Mouse (Mus musculus) gastrocnemius, postnatal 25 days (tissue): ENCODE results near the gene Add2. TPM values are rescaled to one million over a fixed set of nuclear protein-coding genes. Genes with fewer than 3 reads are reported as not detected.

Source experiments
- DNase-seq: peaks from one replicate; pipeline ENCODE4 v3.0.0; 2022
- total RNA-seq, 2 experiments: library from RNA; stranded (reverse); gene quantifications; 1 replicate in 1 of 2; 2 replicates in 1 of 2; pipeline ENCODE4 v1.2.3; 2021

The Add2 gene
- total RNA-seq, 2 experiments from 2014 or later: 0.10 to 0.13 TPM

DNA sequence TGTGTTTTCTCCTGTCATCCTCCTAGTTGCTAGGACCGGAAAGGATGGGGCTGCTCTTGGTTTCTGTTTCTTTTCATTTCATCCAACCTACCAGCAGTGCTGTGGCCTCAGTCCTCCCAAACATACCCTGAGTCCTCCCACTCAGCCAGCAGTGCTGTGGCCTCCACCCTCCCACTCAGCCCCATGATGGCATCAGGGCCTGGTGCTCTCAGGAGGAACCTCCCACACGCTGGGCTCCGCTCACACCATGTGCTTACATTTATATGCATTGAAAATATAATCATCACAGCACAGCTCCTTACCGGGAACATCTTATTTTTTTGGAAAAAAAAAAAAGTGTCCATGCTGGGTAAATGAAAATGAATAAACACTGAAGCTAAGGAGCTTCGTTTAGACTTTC, 20.0 kb downstream of the Add2 start:
- DNase-seq: no peak

GRCm38 (mm10) chr6:86050586-86051268, 22.2 kb downstream of the Add2 start:
- DNase-seq: no peak

- DNase-seq: no peak
Observed at GRCm38 (mm10) chr6:86052032-86052459, 23.6 kb downstream of the Add2 start.

DNA sequence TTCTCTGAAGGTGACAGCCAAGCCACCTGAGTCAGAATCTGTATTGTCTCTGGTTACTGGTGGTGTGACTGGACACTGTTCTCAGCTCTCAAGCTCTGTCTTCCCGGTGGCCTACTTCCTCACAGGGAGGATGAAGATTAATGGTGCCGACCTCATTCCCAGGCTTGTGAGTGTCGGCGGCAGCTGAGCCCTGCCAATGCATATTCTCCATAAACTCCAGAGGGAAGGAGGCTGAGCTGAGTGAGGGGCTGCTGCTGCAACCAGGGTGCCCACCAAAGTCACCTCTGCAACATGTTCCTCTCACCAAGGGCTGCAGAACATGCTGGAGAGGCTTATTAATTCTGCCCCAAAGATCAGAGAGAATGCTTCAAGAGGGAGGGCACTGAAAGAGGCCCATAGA, 24.1 kb downstream of the Add2 start:
- DNase-seq: no peak

GRCm38 (mm10) chr6:86053099-86053498, 24.6 kb downstream of the Add2 start:
- DNase-seq: no peak

DNA sequence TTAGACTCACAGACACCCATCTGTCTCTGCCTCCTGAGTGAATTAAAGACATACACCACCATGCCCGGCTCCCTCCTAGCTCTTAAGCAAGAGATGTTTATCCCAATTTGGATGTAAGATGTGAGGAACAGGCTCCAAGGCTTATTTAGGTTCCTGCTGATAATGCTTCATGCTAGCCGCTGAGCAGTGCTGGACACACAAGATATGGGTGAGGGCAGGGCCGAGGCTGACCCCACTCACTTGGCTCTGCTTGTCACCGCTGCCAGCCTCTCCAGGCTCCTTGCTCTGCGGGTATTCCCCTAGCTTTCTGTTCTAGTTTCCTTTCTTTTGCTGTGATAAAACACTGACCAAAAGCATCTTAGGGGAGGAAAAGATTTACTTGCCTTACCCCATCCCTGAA, 25.1 kb downstream of the Add2 start:
- DNase-seq: no peak

DNA sequence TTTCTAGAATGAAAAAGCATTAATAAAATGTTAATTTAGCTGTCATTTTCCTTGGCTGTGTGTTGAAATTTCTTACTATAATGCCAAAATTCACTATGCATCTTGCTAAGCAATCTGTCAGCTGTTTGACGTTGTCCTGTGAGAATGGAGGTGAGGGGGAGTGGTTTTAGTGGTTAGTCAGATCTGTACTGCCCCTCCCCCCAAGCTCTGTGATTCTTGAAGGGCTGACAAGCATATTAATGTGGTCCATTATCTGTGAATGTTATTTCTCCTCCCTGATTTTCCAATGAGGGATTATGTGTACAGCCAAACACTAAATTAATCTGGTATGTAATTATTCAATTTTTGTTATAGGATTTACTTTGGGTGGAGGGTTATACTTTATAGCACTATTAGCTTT, 30.0 kb downstream of the Add2 start:
- DNase-seq: no peak

DNA sequence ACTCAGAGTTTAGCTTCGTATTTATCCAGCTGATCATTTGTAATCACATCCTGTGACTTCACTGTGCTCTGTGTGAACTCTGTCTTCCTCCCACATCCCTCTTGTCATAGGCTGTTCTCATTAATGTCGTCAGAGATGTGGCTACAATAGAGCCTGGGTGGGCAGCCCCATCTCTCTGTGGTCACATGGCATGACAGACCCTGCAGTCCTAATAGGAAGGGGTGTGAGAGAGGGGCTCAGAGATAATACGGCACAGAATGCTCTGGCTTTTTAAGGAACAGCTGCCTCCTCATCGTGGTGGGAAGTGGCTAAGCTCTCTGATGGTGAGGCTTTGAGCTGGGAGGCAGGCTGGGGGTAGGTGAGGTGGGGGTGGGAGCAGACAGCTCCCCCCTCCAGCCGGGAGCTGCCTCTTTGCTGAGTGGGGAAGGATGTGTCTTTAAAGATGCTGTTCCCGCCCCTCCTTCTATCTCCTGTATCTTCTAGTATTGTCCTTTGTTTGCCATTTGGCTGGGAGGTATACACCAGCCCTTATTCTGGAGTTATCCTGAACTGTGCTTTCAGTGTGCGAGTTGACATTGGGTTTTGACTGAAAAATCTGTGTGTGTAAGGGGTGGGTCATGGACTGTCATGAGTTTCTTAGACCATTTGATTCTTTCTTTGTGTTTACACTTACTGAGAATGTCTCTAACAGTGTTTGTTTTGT, 30.8 kb downstream of the Add2 start:
- DNase-seq: no peak

DNA sequence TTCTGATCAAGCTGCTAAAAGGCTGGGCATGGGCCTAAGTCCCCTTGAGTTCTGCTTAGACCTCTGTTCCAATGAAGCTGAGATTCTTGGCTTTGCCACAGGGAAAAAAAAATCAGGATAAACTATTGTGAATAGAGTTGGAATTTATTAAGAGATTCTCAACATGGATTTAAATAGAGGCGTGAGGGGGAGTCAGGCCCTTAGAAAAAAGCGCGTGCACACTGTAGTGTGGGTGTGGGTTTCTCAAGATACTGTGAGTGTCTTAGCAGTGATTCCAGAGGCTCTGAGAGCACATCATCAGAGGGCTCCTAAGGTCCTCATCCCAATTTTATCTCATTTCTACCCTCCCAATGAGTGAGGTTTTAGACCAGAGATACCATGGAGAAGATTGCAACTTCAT, 31.7 kb downstream of the Add2 start:
- no peak for DNase-seq

DNA sequence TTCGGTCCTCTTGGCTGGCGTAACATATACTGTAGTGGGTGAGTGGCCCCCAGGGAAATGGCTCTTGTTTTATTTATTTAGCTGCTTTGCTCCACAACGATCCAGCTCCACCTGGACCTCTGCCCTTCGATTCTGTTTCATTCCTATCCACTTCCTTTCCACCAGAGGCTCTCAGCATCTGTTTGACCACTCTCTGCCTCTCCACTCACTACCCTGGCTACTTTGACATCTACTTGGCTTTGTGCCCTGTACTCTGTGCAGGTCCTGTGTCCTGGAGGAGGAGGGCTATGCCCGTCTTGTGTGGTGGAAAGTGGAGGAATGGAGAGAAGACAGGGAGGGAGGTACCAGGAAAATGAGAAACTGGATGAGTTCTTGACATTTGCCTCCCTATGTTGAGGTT, 33.7 kb downstream of the Add2 start:
- DNase-seq: no peak

- no peak for DNase-seq
Observed at GRCm38 (mm10) chr6:86062684-86063083, 34.2 kb downstream of the Add2 start.

DNA sequence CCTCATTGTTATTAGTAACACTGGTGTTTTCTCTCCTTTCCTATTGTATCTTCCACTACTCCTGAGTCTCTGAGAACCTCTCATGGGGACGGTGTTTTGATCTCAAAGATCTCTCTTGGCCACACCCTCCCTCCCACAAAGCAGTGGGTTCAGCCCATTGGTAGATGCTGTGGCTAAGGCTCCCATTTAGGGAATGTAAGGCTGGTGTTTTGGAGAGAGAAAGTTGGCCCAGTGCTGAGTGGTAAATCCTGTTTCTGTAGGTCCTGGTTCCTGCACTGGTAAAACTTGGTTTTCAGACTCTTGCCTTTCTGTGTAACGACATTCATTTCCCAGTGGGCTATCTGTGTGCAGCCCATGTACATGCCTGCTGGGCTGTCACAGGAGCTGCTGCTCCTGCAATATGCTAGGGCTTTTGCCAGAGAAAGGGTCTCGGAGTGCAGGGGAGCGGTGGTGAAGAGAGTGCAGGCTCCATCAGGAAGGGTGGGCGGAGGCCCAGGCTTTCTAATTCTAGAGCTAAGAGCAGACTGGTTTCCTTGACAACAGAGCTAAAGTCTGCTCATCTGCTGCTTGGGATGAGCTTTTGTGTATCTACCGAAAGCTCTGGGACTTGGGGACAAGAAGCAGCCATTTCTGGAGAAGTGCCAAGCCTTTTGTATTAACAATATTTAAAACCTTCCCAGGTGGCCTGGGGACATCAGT, 36.0 kb downstream of the Add2 start:
- no peak for DNase-seq

- DNase-seq: no peak
Observed at GRCm38 (mm10) chr6:86066727-86067126, 38.2 kb downstream of the Add2 start.

- DNase-seq: no peak
Observed at GRCm38 (mm10) chr6:86067145-86067544, 38.7 kb downstream of the Add2 start.

GRCm38 (mm10) chr6:86069009-86069408, 40.5 kb downstream of the Add2 start:
- no peak for DNase-seq

GRCm38 (mm10) chr6:86069856-86070255, 41.4 kb downstream of the Add2 start:
- DNase-seq: no peak

- DNase-seq: no peak
Observed at GRCm38 (mm10) chr6:86070277-86070676, 41.8 kb downstream of the Add2 start.

DNA sequence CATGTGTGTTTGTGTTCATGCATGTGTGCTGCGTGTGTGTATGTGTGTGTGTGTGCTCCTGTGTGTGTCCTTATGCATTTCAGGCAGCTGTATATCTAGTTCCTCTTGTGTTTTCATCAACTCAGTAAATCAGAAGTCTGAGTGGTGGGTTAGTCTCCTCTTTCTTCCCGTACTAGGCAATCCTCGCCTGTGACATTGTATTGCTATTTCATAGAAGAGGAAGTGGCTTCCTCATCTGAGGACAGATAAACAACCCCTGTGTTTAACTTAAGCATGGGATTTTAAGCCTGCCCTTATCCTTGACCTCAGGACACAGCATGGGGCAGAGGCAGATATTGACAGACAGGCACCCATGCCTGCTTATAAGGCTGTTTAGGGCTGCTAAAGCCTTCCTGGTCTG, 45.4 kb downstream of the Add2 start:
- no peak for DNase-seq

DNA sequence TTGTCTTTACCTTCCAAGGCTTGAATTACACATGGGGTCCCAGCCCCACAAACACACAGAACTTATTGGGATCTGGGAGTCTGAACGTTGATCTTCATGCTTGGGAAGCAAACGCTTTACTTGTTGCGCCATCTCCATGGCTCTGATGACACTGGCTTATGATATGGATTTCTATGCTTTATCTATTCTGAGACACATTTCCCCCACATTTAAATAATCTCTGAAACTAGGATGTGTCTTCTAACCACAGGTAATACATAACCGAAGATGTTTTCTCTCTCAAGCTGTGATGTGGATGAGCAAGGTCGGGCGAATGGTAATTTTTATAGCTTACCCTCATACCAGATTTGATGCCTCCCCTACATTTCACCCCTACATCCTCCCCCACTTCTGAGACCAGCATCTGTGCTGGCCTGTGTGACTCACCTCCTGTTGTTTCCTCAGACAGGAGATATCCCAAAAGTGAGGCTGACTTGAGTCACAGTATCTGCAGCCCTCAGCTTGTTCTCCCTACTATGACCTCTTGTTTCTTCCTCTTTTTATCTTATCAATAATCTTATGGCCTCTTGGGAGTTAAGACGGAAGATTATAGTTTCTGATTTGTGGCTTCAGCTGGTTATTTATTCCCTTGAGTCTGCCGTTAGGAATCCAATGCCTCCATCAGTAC, 46.2 kb downstream of the Add2 start:
- no peak for DNase-seq

DNA sequence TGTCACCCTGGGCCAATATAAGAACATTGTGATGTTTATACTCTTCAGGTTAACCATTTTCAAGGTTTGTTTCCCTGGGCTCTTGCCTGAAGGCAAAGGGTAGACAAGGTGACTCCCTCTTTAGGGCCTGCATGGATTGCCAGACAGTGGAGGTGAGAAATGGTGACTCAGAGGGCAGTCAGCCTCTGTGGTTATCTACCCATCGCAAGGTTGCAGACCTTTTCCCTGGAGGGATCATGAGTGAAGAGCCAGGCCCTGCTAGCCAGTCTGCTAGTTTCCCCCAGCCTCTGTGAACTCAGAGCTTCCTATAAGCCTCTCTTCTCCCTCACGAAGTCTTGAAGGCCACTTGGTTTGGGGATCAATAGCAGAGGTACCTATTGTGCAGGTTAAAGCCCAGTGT, 48.0 kb downstream of the Add2 start:
- DNase-seq: no peak

DNA sequence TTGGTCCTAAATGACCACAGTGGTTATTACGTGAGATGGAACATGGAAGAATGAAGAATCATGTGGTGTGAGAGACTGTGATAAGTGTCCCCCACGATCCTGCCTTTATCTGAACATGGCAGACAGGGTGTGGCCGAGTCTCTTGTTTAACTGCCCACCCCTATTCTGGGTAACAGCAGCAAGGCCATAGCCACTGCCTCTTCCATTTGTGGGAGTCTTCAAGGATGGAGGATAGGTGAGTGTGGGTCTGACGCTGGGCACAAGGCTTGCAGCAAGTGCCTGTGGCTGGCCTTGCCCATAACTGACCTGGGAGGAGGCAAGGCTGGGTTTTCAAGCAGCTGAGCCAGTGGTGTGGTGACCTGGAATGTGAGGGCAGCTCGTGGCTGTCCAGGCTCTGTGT, 49.4 kb downstream of the Add2 start:
- DNase-seq: no peak

DNA sequence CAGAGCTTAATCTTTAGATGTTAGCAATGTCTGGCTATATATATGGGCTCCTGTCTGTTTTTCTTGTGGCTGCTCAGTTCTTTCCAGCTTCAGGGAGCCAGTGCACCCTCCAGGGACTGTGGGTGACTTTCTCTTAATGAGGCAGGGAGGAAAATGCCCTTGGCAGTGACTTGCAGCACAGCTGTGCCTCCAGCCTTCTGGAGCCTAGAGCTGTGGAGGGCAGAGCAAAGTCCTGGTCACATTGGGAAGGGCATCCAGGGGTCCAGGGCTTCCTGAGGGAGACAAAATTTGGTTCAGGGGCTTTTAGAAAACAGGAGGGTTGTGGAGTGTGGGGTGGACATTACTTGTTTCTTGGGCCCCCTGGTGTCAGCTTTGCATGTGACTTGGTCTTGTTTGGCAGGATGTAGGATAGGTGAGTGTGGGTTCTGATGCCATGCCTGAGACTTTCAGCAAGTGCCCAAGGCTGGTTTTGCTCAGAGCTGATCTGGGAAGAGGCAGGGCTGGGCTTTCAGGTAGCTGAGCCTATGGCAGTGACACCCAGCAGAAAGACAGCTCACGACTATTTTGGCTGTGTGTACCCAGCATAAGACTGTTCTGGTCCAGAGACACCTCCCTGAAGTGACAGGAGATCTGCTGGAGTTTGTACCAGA, 50.0 kb downstream of the Add2 start:
- DNase-seq: no peak
